Mouse (Mus musculus) midbrain, embryonic 15.5 days (tissue): ENCODE measurements around the gene Gm20390. TPM values are rescaled to one million over a fixed set of nuclear protein-coding genes. Genes with fewer than 3 reads are reported as not detected.
A peak's percentile ranks its signal among the peaks of the same experiment; 100 is the strongest.

Source experiments
- ATAC-seq: fragments of 200-750 bp; cut with Nextera tagmentation; replicated peaks from 2 replicates; pipeline ENCODE4 v1.8.0; 2017; ENCODE audit warnings: moderate TSS enrichment
- H3K27ac ChIP-seq: fragments of 300-500 bp; sonication (generic); 2 replicates; pipeline ENCODE4 v1.5.1; 2015; ENCODE audit warnings: mild to moderate bottlenecking, inconsistent platforms
- H3K27me3 ChIP-seq: fragments of 300-500 bp; sonication (generic); replicated peaks from 2 replicates; pipeline ENCODE4 v1.6.1; 2015; ENCODE audit warnings: inconsistent platforms
- H3K36me3 ChIP-seq: fragments of 300-500 bp; sonication (generic); replicated peaks from 2 replicates; pipeline ENCODE4 v1.6.1; 2015; ENCODE audit warnings: inconsistent platforms
- H3K4me1 ChIP-seq: fragments of 300-500 bp; sonication (generic); 2 replicates; pipeline ENCODE4 v1.6.1; 2015; ENCODE audit warnings: inconsistent platforms
- H3K4me2 ChIP-seq: fragments of 300-500 bp; sonication (generic); 2 replicates; pipeline ENCODE4 v1.6.1; 2015; ENCODE audit warnings: inconsistent platforms, mild to moderate bottlenecking, moderate library complexity
- H3K4me3 ChIP-seq: fragments of 300-500 bp; sonication (generic); 2 replicates; pipeline ENCODE4 v1.5.1; 2015; ENCODE audit warnings: mild to moderate bottlenecking, inconsistent platforms
- H3K9ac ChIP-seq: fragments of 300-500 bp; sonication (generic); 2 replicates; pipeline ENCODE4 v1.6.1; 2015; ENCODE audit warnings: mild to moderate bottlenecking, inconsistent platforms
- H3K9me3 ChIP-seq: fragments of 300-500 bp; sonication (generic); 2 replicates; pipeline ENCODE4 v1.6.1; 2016; ENCODE audit warnings: inconsistent platforms
- WGBS: fragments of 180-500 bp; shearing (Covaris S2); methylation state at CpG from one replicate; pipeline ENCODE4 v1.1.7; 2015; ENCODE audit warnings: mixed read lengths; 5-methylcytosine and 5-hydroxymethylcytosine counted together
- polyA plus RNA-seq: library from polyadenylated mRNA; unstranded; fragments of >200 nt; fragmentation: Nextera tagmentation; extraction: Ambion mirVana; gene quantifications from 2 replicates; pipeline ENCODE4 v1.2.1, GENCODE M21; 2015

Gene Gm20390
- polyA plus RNA-seq, 1 experiment from 2014 or later = 299 TPM

GRCm38 (mm10) chr11:93987026-93987425, 18.9 kb upstream of the Gm20390 start:
- no peak overlapping the region for H3K4me2 ChIP-seq
- no peak overlapping the region for H3K4me3 ChIP-seq
- WGBS = 79% methylated on average over 4 of the region's 4 CpGs
- H3K9me3 ChIP-seq = no peaks in the 10 kb centered on the region
- no peaks in the 10 kb centered on the region for H3K4me1 ChIP-seq
- H3K36me3 ChIP-seq = no peaks in the 10 kb centered on the region
- H3K27me3 ChIP-seq = no peaks in the 10 kb centered on the region
- no peak for ATAC-seq
- H3K9ac ChIP-seq = no peak overlapping the region
- H3K27ac ChIP-seq = no peak overlapping the region

- H3K4me1 ChIP-seq = no peaks in the 10 kb centered on the region
- no peaks in the 10 kb centered on the region for H3K9me3 ChIP-seq
- no peak overlapping the region for H3K4me2 ChIP-seq
- no peak for ATAC-seq
- H3K27ac ChIP-seq = no peak overlapping the region
- H3K27me3 ChIP-seq = no peaks in the 10 kb centered on the region
- no peaks in the 10 kb centered on the region for H3K36me3 ChIP-seq
- H3K9ac ChIP-seq = no peak overlapping the region
- H3K4me3 ChIP-seq = no peak overlapping the region
Measured at GRCm38 (mm10) chr11:93986298-93986697, 18.2 kb upstream of the Gm20390 start.

- no peaks in the 10 kb centered on the region for H3K36me3 ChIP-seq
- H3K27me3 ChIP-seq = no peaks in the 10 kb centered on the region
- no peak overlapping the region for H3K4me2 ChIP-seq
- no peak for ATAC-seq
- H3K4me3 ChIP-seq = no peak overlapping the region
- H3K4me1 ChIP-seq = no peaks in the 10 kb centered on the region
- no peak overlapping the region for H3K27ac ChIP-seq
- no peaks in the 10 kb centered on the region for H3K9me3 ChIP-seq
- no peak overlapping the region for H3K9ac ChIP-seq
- WGBS = 84% methylated on average over 5 of the region's 5 CpGs
Measured at GRCm38 (mm10) chr11:93985265-93985664, 17.2 kb upstream of the Gm20390 start.

GRCm38 (mm10) chr11:93984619-93985018, 16.5 kb upstream of the Gm20390 start:
- no peak for ATAC-seq
- H3K4me3 ChIP-seq = no peak overlapping the region
- no peak overlapping the region for H3K4me2 ChIP-seq
- H3K36me3 ChIP-seq = no peaks in the 10 kb centered on the region
- no peak overlapping the region for H3K9ac ChIP-seq
- no peak overlapping the region for H3K27ac ChIP-seq
- WGBS = 93% methylated on average over 3 of the region's 3 CpGs
- H3K4me1 ChIP-seq = no peaks in the 10 kb centered on the region
- H3K9me3 ChIP-seq = no peaks in the 10 kb centered on the region
- no peaks in the 10 kb centered on the region for H3K27me3 ChIP-seq

GRCm38 (mm10) chr11:93979502-93980049, 11.5 kb upstream of the Gm20390 start:
- Histone ChIP-seq H3K9me3 (no peaks in the 10 kb centered on the region), H3K9ac (no peak overlapping the region), H3K4me2 (no peak overlapping the region), H3K27ac (no peak overlapping the region), H3K4me3 (no peak overlapping the region), H3K27me3 (no peaks in the 10 kb centered on the region), H3K36me3 (no peaks in the 10 kb centered on the region), H3K4me1 (no peaks in the 10 kb centered on the region)
- ATAC-seq = no peak
- WGBS = 68% methylated on average over 6 of the region's 6 CpGs

- WGBS = 90% methylated on average over 5 of the region's 5 CpGs
- no peak overlapping the region for H3K9ac ChIP-seq
- H3K27me3 ChIP-seq = no peaks in the 10 kb centered on the region
- H3K4me3 ChIP-seq = no peak overlapping the region
- no peaks in the 10 kb centered on the region for H3K36me3 ChIP-seq
- H3K27ac ChIP-seq = no peak overlapping the region
- H3K9me3 ChIP-seq = no peaks in the 10 kb centered on the region
- no peak overlapping the region for H3K4me2 ChIP-seq
- ATAC-seq = no peak
- H3K4me1 ChIP-seq = peaks cover 10% of the 10 kb centered on the region
Measured at GRCm38 (mm10) chr11:93972951-93973350, 4.9 kb upstream of the Gm20390 start.

GRCm38 (mm10) chr11:93969799-93970198, 1.7 kb upstream of the Gm20390 start:
- no peak for ATAC-seq
- Histone ChIP-seq H3K4me3 (no peak overlapping the region), H3K4me2 (no peak overlapping the region), H3K9ac (no peak overlapping the region), H3K4me1 (peaks cover 20% of the 10 kb centered on the region), H3K27me3 (no peaks in the 10 kb centered on the region), H3K9me3 (no peaks in the 10 kb centered on the region), H3K36me3 (peaks cover 5% of the 10 kb centered on the region), H3K27ac (no peak overlapping the region)
- WGBS = 58% methylated on average over 1 of the region's 1 CpGs

- no peak overlapping the region for H3K4me3 ChIP-seq
- H3K9me3 ChIP-seq = no peaks in the 10 kb centered on the region
- peaks cover 21% of the 10 kb centered on the region for H3K4me1 ChIP-seq
- 0 out of 2 replicates have a peak overlapping the region, but pooled peaks have one; percentile 71 for H3K27ac ChIP-seq
- H3K27me3 ChIP-seq = no peaks in the 10 kb centered on the region
- 93% methylated on average over 6 of the region's 6 CpGs for WGBS
- H3K9ac ChIP-seq = 0 out of 2 replicates have a peak overlapping the region, but pooled peaks have one; percentile 5
- no peak overlapping the region for H3K4me2 ChIP-seq
- no peak for ATAC-seq
- H3K36me3 ChIP-seq = peaks cover 11% of the 10 kb centered on the region
Measured at GRCm38 (mm10) chr11:93969171-93969570, 1.1 kb upstream of the Gm20390 start.

- no peaks in the 10 kb centered on the region for H3K9me3 ChIP-seq
- no peaks in the 10 kb centered on the region for H3K27me3 ChIP-seq
- H3K4me3 ChIP-seq = peak overlapping the region; percentile 61
- ATAC-seq = peak; percentile 24; the same call in 1 of the 2 replicates
- 44% methylated on average over 6 of the region's 6 CpGs for WGBS
- peak overlapping the region; percentile 71 for H3K27ac ChIP-seq
- H3K36me3 ChIP-seq = peaks cover 15% of the 10 kb centered on the region
- peak overlapping the region; percentile 39 for H3K4me2 ChIP-seq
- H3K4me1 ChIP-seq = peaks cover 23% of the 10 kb centered on the region
- peak overlapping the region; percentile 5; the same call in 1 of the 2 replicates for H3K9ac ChIP-seq
Measured at GRCm38 (mm10) chr11:93968848-93969128, 695 bp upstream of the Gm20390 start.

- H3K4me3 ChIP-seq = peak overlapping the region; percentile 61
- H3K36me3 ChIP-seq = peaks cover 28% of the 10 kb centered on the region
- peak; percentile 4; the same call in 1 of the 2 replicates for ATAC-seq
- peaks cover 23% of the 10 kb centered on the region for H3K4me1 ChIP-seq
- no peaks in the 10 kb centered on the region for H3K27me3 ChIP-seq
- peak overlapping the region; percentile 62 for H3K9ac ChIP-seq
- H3K27ac ChIP-seq = peak overlapping the region; percentile 82
- peak overlapping the region; percentile 69 for H3K4me2 ChIP-seq
- H3K9me3 ChIP-seq = no peaks in the 10 kb centered on the region
- WGBS = 4% methylated on average over 11 of the region's 11 CpGs
Measured at GRCm38 (mm10) chr11:93967381-93967780, 712 bp downstream of the Gm20390 start.

GRCm38 (mm10) chr11:93965391-93965790, 2.7 kb downstream of the Gm20390 start:
- Histone ChIP-seq H3K4me1 (peaks cover 23% of the 10 kb centered on the region), H3K27me3 (no peaks in the 10 kb centered on the region), H3K9ac (no peak overlapping the region), H3K4me2 (no peak overlapping the region), H3K4me3 (no peak overlapping the region), H3K27ac (no peak overlapping the region), H3K36me3 (peaks cover 45% of the 10 kb centered on the region), H3K9me3 (no peaks in the 10 kb centered on the region)
- ATAC-seq = no peak
- 95% methylated on average over 6 of the region's 6 CpGs for WGBS

GRCm38 (mm10) chr11:93963013-93963412, 5.1 kb downstream of the Gm20390 start:
- H3K4me3 ChIP-seq = no peak overlapping the region
- H3K9me3 ChIP-seq = no peaks in the 10 kb centered on the region
- no peak overlapping the region for H3K4me2 ChIP-seq
- no peak overlapping the region for H3K9ac ChIP-seq
- no peak overlapping the region for H3K27ac ChIP-seq
- peaks cover 14% of the 10 kb centered on the region for H3K4me1 ChIP-seq
- H3K36me3 ChIP-seq = peaks cover 66% of the 10 kb centered on the region
- WGBS = 71% methylated on average over 4 of the region's 4 CpGs
- H3K27me3 ChIP-seq = no peaks in the 10 kb centered on the region
- no peak for ATAC-seq

- Histone ChIP-seq H3K4me2 (no peak overlapping the region), H3K4me3 (no peak overlapping the region), H3K9ac (no peak overlapping the region), H3K9me3 (no peaks in the 10 kb centered on the region), H3K36me3 (peaks cover 67% of the 10 kb centered on the region), H3K27ac (no peak overlapping the region), H3K4me1 (peaks cover 12% of the 10 kb centered on the region), H3K27me3 (no peaks in the 10 kb centered on the region)
- 95% methylated on average over 6 of the region's 6 CpGs for WGBS
- ATAC-seq = no peak
Measured at GRCm38 (mm10) chr11:93961482-93961881, 6.6 kb downstream of the Gm20390 start.
